Mouse (Mus musculus) thymus, postnatal 10 days (tissue): ENCODE measurements around the gene Pgghg.

ENCODE experiments used
- DNase-seq, 2 experiments: peaks; one replicate each; pipeline ENCODE4 v3.0.0; 2021; ENCODE audit warnings: low spot score in 2 of 2

Gene Pgghg

DNA sequence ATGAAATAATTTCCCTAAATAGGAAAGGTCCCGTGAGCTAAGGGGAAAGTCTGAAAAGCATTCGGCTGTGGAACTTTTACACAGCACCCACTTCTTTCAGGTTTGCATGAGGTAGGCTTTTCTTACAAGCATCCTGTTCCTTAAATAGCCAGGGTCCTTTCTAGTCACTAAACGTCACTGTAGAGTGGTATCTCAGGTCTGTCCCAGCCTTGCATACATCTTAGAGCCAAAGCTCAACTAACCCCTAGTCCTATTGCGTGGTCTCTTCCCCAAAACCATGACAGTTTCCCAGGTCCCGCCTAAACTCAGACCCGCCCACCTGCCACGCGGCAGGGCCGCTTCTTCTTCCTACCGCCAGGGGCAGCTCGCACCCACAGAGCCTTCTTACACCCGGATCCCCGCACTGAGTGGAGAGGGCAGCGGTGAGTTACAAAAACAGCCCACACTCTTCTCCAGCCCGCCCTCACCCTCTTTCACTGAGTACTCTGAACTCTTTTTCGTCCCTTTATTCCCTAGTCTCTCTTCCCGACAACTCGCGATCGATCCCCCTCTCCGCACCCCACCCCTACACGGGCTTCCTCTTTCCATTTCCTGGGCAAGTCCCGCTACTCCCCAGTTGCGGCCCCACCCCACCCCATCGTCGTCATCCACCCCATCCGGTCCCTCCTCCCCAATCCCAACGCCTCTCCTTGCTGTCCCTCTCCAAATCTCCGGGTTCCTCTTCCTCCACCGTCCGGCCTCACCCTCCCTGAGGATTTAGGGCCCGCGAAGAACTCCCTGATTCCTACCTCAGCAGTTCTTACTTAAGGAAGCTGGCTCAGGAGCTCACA lies at the start of gene Pgghg:
Pgghg (plus strand) TSS at position 170 of the 830 bp plus-strand sequence.
- DNase-seq = peak; percentile 66 to 76

DNA sequence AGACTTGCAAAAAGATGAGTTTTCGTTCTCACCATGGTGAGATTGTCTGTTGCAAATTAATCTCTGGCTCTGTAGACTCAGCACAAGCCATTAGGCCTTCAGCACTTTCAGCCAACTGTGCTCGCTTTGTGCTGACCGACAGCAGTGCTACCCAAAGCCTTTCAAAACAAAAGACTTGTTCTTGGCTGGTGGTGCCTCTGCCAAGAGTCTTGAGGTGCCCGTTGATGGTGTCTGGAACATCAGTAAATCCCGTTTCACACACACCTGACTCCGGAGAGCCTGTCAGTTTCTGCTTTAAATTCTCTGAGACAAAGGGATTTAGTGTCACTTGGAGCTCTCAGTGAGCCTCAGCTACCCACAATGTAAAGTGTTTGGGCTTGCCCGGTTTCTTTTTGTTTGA lies 47.2 kb upstream of the Pgghg start:
- DNase-seq = no peak

DNA sequence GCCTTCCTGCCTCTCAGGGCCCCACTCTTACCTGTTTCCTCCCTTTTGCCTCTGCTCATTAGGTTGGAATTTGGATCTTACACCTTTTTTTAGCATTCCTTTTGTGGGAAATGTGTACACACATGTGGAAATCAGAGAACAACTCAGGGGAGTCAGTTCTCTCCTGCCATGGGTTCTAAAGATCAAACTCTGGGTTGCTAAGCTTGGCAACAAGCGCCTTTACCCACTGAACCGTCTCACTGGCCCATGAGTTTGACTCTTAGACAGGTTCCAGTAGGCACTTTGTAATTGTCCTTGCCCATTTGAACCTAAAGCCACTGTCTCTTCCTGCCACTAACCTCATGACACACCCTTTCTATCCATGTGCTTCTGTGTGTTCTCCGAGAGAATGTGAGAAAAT lies 46.6 kb upstream of the Pgghg start:
- no peak for DNase-seq

DNA sequence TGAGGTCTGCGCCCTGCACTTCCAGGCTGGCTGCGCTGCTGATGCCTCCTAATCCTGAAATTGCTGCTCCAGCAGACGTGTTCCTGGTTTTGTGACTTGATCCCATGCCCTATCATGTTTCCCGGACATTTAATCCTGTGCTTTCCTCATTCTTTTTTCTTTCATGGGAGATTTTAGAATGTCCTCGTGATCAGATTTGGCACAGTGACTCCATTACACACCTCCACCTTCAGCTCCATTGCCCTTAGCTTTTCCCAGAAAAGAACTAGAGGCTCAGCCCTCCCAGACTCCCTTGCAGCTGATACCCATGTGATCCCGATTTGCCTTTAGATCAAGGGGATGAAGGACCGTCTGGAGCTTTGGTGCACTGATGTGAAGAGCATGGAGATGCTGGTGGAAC lies 43.3 kb upstream of the Pgghg start:
- DNase-seq = no peak

DNA sequence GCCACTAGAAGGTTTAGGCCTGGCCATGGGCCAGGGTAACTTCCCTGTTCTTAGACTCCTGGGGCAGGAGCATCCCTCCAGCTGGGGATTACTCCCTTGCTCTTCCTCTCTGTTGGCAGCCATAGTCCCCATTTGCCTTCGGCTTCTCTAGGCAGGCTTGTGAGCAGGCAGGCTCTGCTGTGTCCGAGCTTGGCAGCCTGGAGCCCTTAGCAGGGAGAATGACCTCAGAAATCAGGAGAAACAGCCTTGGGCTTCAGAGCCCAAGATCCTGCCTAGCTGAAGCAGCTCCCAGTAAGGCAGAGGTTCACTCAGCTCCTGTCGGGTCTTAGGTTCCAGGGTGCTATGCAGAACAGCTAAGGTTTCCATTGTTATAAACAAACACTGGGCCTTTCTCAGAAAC lies 42.1 kb upstream of the Pgghg start:
- DNase-seq = no peak

DNA sequence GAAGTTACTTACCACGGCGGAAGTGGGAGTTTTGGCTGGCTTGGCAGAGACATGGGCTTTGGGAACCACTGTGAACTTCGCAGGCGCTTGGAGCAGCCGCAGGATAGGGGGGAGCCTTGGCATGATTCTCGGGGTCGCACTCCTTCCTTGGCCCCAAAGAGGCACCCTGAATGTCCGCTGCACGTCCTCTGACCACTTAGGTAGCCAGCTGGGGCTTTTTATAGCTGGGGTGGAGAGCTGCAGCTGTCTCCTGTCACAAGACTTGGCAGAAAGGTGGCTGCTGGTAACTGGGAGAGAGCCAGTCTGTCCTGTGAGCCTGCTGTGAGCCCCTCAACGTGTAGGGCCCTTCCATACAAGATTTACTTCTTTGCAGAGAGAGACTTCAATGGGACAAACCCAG lies 41.0 kb upstream of the Pgghg start, which contains the start of gene Cox8b:
Cox8b (minus strand) TSS at position 227 of the 400 bp plus-strand sequence.
- no peak for DNase-seq

DNA sequence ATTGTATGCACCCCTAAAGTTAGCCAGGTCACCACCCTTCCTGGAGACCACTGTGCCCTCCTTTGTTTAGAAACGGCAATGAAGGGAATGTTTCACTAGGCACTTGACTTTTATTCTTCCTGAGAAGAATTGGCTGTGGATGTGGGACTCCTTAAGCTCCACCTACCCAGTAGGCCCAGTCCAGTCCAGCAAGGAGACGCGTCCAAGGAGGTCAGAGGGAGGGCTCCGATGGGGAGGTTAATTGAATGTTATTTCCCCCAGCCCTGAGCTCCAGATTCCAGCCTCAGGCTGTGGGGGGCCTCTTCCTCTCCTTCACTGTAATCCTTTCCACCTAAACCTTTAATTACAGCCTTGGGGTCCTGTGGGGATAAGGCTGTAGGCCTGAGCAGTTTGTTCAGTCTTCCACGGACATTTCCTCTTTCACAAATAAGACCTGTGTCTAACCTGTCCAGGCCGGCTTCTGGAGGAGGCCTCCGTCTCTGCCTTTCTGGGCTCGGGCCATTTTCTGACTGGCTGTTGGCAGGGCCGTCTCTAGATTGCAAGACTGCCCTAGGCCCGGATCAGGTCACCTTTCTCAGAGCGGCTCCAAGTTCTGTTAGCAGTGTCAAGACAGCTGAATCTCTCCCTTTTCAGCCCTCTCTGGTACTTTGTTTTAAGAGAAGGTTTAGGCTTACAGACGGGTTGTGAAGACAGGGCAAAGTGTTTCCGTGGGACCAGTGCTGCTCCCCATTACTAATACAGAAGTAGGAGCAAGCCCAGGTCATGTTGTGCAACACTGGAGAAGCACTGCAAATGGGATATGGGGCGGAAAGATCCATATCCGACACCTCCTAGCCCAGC lies 38.9 kb upstream of the Pgghg start:
- no peak for DNase-seq

DNA sequence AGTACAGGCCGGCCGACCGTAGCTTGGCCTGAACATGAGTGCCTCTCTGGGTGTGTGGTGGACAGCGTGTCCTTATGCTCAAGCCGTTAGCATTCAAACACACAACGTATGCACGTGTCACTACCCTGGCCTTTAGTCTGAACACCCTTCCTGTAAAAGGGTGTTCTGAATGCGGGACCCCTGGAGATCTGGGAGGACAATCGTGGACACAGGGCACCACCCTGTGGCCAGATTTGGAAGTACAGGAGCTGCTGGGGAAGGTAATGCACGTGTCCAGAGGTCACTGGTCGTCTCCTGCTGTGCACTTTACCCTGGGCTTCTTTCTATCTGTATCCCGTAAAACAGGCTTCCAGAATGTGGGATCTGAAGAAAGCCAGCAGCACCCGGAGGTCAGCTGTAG lies 38.0 kb upstream of the Pgghg start:
- DNase-seq = peak; percentile 53 to 79

DNA sequence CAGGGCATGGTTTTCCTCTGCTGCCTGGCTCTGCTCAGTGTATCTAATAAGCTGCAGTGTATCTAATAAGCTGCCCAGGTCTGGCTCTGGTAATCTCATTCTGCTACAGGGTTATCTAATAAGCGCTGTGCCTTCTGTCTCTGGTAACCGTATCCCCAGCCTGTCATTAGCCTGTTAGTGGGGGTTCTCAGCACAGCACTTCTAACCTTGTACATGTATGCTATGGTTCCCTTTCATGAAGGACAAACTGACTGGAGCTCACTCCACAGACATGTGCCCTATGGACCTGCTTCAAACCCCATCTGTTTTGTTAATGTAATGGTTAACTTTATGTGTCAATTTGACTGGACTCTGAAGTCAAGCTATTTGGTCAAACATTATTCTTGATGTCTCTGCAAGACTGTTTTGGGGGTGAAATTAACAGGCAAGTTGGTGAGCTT lies 35.5 kb upstream of the Pgghg start:
- DNase-seq = no peak

DNA sequence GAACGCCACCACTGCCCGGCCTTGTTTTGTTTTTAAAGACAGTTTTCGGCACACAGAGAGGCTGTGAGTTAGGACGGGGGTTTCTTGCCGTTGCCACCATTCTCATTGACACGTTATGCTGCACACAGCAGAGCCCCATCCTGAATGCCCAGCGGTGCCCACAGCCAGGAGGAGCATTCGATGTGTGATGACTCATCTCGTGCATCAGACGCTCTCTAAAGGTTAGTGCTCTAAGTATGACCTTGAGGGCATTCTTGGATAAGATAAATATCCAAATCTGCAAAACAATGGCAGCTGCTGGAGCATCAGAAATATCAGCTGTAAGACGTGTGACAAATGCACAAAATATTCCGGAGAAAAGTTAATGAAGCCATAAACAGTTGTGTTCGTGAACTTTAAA lies 34.1 kb upstream of the Pgghg start:
- DNase-seq = no peak

DNA sequence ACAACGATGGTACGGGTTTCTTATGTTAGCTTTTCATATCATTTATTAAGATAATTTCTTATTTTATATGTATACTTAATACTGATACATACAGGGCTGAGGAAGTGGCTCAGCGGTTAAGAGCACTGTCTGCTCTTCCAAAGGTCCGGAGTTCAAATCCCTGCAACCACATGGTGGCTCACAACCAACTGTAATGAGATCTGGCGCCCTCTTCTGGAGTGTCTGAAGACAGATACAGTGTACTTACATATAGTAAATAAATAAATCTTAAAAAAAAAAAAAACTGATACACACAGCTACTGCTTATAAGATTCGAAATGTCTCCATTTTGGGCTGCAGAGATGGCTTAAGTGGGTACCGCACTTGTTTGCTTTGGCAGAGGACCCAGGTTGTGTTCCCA lies 33.5 kb upstream of the Pgghg start:
- DNase-seq = no peak

DNA sequence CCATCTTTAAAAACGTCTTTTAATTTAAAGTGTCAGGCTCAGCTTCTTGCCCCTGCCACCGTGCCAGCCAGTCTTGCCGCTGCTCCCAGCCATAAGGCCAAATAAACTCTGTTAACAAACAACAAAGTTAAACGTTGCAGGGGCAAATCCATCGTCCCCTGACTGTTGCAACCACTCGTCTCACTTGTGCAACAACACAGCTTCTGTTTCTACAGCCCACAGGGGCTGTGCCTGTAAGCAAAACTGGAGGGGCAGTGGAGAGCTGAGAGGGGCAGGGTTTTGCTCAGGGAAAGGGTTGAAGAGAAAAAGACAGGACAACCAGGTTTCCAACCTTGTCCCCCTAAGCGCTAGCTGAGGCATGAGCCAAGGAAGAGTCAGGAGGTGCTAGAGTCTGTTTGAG lies 33.0 kb upstream of the Pgghg start:
- DNase-seq = no peak

DNA sequence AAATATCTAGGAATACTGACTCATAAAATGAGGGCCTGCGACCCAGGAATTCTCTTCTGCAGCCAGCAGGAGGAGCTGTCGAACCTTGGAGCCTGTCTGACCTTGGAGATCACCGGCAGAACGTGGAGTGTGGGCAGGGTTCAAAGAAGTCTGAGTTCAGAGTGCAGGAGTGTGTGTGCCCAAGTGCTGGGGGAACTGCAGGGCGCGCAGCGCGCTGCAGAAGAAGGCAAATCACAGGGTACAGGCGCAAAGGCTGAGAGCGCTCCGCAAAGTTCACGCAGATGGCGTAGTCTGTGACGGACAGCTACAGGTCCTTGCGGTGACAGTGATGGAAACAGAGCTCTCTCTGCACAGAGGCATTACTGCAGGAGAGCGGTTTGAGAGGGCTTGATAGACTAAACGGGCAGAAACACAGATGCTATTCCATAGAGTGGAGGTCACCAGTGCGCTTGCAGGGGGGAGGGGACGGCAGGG lies 32.5 kb upstream of the Pgghg start:
- DNase-seq = peak; percentile 63 to 78

DNA sequence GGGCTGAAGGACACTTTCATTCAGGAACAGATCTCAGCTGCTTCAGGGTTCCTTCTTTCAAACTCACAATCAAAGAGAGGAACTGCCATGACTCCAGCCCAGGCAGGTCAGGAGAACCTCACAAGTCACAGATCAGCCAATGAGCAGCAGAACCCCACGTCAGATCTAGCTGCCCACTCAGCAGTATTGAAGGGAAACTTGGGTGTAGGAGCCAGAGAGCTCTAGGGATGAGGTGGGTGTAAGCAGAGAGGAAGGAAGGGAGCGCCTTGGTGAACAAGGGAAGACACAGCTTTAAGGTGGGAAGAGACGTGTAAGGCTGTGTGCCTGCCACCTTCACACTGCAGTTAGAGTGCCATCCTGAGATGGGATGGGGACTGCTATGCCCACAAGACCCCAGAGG lies 28.9 kb upstream of the Pgghg start:
- DNase-seq = no peak

DNA sequence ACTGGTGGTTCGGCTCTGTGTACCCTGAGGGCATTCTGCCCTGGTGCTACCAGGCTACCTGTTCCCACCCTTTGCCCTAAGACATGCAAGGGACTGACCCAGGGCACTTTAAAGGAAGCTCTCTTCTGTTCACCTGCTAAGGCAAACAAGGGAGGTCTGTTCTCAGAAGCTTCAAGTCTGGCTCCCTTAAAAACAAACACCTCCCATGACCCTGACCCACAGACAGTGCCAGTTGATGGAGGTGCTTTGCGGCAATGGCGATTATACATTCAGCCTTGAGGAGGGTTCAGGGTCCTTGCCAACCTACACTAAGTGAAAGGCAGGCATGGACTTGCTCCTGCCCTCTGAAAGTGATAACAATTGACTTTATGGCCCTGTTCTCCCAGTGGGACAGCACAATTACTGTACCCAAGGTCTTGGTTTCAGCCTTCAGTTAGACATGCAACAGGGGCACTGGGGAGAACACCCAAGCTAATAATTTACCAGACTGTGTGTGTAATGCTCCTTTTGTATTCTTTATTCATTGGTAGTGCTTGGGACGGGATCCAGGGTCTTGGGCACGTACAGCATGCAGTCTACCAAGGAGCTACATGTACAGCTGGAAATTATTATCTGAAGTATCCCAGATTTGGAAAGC lies 28.2 kb upstream of the Pgghg start:
- no peak for DNase-seq

DNA sequence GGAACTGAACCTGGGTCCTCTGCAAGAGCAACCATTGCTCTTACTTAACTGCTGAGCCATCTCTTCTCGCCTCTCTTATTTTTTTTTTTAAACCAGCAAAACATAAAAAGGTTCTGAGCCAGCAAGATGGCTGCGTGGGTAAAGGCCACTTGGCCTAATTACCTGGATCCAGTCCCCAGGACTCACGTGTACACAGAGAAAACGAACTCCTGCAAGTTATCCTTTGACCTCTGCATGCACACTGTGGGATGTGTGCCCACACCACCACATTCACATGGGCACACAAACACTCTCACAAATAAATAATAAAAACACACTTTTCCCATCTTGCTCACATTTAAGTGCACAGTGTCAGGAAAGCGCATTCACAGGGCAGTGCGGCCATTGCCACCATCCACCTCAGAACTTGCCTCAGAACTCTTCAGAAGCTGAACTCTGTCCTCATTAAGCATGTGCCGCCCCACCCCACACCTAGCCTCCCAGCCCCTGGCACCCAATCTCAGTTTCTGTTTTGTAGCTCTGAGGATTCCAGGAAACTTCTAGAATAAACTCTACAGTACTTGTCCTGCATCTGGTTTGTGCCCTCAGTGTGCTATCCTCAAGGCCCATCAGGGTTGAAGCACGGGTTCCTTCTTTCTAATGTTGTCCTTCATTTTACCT lies 27.0 kb upstream of the Pgghg start:
- DNase-seq = no peak

DNA sequence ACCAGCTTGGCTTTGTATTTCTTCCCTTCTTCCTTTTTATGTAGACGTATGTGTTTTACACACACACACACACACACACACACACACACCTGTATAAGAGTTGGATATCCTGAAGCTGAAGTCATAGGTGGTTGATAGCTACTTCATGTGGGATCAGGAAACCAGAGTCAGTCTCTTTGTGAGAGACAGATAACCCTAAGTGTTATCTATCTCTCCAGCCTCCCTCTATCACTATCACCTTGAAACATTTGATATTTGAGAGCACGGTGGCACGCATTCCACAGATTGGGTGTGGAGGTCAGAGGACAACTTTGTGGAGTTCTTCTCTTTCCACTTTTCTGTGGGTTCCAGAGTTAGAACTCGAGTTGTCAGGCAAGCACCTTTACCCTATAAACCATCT lies 21.3 kb upstream of the Pgghg start:
- DNase-seq = no peak

DNA sequence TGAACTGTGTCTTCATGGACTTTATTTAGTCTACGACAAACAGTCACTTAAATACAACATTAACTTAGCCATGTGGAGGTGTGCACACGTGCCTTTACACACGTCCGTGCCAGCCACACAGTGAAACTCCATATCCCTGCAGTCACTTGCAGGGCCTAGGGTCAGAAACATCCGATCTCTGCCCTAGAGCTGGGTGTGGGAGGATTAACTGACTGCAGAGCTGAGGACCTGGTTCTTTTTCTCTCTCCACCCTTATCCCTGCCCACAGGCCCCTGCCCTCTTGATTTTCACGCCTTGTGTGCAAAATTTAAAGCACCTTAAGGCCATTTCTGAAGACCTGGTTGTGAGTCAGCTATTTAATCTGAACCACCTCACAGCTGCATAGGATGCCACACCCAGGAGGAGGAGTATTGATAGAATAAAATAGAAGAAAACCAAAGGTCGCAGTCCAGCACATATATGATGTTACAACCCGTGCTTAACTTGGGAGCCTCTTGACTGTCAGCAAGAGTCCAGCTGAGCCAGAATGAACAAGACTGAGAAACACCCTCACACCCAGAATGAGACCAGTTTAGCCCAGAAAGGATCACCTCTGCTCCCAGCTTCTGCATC lies 20.7 kb upstream of the Pgghg start, which contains the start of gene Nlrp6:
Nlrp6 (plus strand) TSS at position 485 of the 612 bp plus-strand sequence.
- DNase-seq = no peak

DNA sequence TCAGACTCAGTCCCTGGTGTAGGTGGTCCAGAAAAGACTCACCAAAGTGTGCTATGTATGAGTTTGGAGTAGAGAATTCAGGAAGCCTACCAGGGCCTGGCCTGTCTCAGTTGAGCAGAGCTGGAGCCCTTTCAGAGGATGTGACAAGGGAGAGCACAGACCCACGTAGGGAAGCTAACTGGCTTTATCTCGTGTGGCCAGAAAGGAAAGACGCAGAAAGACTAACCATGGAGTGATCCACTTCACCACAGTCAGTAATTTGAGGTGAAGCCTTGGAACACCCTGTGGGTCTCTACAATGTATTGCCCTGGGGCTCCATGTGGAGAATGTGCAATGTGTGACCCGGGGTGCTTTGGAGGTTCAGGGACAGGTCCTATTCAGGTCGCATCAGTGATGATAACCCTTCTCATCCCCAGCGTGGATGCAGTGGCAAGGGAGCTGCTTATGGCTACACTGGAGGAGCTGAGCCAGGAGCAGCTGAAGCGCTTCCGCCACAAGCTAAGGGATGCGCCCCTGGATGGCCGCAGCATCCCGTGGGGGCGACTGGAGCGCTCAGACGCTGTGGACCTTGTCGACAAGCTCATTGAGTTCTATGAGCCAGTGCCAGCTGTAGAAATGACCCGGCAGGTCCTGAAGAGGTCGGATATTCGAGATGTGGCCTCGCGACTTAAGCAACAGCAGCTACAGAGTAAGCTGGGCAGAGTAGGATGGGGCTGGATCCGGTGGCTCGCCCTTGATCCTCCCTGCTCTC lies 19.8 kb upstream of the Pgghg start:
- no peak for DNase-seq

DNA sequence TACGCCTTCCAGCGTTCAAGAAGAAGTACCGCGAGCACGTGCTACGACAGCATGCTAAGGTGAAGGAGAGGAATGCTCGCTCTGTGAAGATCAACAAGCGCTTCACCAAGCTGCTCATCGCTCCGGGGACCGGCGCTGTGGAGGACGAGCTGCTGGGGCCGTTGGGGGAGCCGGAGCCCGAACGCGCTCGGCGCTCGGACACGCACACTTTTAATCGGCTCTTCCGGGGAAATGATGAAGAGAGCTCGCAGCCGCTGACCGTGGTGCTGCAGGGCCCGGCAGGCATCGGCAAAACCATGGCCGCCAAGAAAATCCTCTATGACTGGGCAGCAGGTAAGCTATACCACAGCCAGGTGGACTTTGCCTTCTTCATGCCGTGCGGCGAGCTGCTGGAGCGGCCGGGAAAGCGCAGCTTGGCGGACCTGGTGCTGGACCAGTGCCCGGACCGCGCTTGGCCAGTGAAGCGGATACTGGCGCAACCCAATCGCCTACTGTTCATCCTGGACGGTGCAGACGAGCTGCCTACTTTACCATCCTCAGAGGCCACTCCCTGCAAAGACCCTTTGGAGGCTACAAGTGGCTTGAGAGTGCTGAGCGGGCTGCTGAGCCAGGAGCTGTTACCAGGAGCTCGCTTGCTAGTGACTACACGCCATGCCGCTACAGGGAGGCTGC lies 18.7 kb upstream of the Pgghg start:
- DNase-seq = no peak
